Mouse (Mus musculus) R1 (cell line): ENCODE data around the gene Cyp26a1.

Experiments
- DNase-seq: peaks from one replicate; pipeline ENCODE4 v3.0.0-alpha.2; 2018; ENCODE audit warnings: low read depth, low spot score

Gene Cyp26a1

DNA sequence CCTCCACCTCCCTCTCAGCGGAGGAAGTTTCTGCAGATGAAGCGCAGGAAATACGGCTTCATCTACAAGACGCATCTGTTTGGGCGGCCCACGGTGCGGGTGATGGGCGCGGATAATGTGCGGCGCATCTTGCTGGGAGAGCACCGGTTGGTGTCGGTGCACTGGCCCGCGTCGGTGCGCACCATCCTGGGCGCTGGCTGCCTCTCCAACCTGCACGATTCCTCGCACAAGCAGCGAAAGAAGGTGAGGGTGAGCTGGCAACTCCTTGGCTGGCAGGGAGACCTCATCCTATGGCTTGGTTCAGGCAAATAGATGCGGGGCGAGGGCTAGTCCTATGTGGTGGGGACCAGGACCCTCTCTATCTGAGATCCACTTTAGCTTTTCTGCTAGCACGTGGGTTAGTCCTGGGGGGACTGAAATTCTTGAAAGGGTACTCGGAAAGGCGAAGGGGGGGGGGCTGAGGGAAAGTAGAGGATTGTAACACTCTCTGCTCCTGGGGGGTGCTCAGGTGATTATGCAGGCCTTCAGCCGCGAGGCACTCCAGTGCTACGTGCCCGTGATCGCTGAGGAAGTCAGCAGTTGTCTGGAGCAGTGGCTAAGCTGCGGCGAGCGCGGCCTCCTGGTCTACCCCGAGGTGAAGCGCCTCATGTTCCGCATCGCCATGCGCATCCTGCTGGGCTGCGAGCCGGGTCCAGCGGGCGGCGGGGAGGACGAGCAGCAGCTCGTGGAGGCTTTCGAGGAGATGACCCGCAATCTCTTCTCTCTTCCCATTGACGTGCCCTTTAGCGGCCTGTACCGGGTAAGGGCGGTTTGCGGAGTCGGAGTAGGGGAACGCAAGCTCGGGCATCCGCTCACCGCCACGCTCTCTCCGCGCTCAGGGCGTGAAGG lies 919 bp downstream of the Cyp26a1 start:
- peak; percentile 43 for DNase-seq

DNA sequence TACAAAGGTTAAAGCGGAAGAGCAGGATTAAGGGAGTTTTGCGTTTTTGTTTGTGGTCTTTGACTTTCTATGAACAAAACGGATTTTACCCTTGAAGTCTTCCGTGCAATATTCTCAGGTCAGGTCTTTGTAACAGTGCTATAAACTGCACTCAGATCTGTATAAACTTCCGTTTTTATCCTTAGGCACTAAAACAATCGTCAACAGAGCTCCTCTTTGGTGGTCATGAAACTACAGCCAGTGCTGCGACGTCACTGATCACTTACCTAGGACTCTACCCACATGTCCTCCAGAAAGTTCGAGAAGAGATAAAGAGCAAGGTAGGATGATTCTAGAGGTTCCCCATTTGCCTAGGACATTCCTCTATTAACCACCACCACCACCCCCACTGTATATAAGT lies 2.1 kb downstream of the Cyp26a1 start:
- no peak for DNase-seq

DNA sequence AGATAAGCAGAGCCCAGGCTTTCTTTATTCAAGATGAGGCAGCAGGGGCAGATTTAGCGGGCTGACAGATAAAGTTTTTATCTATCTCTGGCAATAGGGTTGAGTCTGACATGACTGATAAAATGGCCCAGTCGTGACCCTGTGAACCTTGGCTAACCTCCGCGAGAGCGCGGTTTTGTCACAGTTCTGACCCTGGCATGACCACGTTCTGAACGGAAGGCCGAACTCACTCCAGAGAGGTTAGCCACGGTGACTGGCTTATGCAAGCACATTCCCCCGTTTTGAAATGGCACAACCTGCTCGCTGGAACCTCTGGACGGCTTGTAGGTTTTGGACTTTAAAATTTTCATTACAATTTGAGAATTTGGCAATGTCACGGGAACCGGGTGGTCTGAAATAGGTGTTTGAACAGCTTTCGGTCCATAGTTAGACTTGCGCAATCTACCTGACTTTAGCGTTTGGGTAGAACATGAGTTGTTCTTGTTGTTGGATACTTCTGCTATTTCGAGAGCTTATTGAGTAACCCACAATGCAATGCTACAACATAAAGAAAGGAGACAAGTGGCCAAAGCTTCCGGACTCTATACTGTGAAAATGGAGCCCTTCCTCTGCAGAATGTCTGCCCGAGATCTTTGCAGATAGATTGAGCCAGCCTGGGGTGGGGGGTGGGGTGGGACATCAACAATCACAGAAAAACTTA lies 4.9 kb downstream of the Cyp26a1 start:
- no peak for DNase-seq

DNA sequence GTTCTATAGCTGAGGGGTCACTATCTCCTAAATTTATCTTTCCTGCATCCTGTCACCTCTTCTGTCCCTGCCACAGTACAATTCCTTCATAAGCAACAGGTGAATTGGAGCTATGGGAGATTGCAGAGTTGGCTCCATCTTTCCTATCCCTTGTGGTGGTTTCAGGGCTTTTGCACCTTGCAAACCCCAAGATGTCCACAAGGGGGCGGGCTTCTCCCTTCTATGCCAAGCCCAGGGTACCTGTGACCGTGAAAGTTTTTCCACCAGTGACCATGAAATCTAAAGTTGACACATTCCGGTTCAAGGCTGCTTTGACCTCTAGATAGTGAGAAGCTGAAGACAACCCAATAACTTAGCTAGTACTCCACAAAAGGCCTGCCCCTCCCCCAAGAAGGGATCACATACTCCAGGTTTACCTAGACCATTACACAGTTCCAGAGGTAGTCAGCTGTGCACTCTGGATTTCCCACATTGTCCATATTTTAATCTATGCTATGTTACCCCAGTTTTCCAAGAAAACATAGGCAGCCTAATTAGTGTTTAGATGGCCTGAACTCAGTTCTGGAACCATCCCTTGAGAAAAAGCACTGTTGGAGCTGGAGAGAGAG lies 6.4 kb downstream of the Cyp26a1 start:
- peak; percentile 73 for DNase-seq

DNA sequence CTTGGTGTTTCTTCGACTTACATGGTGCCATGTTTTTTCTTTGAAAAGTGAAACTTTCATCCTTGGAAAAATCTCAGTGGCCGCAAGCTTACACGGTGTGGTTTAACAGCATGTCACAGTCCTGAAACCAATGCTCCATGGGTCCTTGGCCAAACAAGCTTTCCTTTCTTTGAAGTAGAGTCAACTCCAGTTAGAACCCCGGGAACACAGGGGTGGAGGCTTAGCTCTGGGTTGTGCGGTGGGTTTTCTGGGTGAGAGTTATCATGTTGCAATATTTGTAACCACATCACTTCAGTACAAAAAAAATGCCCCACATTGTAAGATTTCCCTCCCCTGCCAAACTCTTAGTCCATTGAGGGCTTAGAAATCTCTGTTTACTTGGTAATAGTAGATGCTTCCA lies 8.1 kb downstream of the Cyp26a1 start:
- DNase-seq = no peak

DNA sequence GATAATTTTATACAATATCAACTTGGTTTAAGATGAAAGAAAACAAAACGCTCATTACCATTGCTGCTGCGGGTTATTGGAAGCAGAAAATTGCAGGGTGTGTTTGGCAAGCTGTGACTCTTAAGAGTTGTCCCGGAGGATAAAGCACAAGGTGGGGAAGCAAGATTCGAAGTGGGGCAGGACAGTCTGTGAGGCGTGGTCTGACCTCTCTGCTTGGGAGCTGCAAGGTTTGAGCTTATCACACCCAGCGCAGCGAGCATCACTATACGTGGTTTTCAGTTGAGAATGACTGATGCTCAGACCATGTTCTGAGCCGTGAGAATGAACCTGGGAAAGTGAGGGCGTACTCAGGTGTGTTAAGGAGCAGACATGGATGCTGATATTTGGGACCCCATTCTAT lies 17.1 kb downstream of the Cyp26a1 start:
- no peak for DNase-seq

DNA sequence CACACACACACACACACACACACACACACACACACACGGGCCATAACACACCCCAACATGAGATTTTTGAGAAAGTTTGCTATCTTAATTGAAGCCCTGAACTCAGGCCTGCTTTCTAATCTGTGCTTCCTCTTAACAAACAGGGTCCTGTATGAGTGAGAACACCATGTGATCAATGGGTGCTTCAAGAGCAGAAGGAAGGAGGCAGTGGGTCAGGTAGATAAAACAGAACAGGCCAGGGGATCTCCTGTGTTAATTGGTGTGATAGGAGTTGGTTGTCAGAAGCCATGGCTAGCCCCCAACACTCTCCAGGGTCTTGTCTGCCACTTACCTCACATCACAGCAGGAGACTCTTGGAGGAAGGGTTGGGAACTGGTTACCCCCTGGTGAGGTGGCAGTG lies 18.4 kb downstream of the Cyp26a1 start:
- DNase-seq = no peak

DNA sequence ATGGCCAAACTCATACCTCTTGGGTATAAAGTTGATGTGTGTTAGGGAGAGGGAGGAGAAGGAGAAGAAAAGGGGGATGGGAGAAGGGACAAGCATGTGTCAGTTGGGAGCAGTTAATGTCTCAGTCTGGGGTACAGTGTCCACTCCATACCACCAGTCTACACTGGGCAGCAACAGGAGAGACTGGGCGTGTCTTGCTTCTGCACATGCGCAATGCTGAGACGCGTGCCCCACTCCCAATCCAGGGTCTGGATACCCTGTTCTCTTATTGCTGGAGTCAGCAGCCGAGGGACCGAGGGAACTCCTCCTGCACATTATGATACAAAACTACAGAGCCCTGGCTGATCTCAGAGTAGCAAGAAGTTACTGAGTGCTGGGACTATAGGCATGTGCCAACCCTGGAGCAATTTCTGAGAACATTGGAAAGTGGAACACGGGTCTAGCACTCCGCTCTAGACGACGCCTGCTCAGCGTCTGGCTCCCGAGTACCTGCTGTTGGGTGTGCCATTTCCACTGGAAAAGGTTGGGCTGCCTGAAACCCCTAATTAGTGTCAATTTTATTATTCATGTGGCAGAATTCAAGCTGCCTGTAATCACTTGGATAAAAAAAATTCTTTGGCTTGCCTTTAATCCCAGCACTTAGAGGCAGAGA lies 19.1 kb downstream of the Cyp26a1 start:
- DNase-seq = no peak

DNA sequence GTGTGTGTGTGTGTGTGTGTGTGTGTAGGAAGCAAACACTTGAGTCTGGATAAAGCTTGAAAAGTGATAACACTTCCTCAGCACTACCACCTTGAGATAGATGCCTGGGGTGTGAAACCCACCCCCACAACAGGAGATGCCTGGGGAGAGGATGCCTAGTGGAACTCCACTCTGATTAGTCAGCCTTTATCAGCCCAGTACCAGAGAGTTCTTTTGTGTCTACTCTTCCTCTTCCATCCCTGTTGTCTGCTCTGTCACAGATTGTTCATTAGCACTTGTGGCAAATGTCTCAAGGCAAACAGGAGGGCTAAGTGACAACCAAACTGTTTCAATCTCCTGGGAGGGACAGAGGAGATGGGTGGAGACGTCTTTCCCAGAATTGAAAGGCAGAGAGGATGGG lies 21.6 kb downstream of the Cyp26a1 start:
- no peak for DNase-seq

DNA sequence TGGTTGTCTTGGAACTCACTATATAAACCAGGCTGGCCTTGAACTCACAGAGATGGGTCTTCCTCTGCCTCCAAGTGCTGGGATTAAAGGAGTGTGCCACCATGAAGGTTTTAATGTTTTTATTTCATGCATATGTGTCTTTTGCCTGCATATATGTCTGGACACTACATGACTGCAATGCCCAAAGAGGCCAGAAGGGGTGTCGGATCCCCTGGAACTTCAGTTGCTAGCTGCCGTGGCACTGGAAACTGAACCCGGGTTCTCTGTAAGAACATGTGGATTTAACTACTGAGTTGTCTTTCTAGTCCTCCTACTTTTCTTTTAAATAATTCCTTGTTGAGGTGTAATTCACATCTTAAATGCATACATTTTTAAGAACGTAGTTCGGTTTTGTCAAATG lies 27.0 kb downstream of the Cyp26a1 start:
- DNase-seq = peak; percentile 62

DNA sequence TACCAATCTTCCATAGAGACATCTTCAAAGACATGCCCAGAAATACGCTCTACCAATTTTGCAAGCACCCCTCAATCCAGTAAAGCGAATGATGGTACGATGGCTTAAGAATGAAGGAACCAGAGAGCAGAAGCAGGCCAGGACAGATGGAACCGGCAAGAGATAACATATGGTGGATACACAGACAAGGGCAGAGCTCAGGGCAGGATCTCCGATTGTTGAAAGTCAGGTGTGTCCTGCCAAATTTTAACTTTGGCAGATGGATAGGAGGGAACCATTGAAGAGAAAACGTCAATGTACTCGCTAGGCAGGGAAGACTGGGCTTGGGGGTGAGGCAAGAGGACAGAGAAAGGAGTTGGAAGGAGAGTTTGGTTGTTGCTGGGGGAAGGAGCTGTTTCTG lies 29.0 kb downstream of the Cyp26a1 start:
- DNase-seq = no peak

DNA sequence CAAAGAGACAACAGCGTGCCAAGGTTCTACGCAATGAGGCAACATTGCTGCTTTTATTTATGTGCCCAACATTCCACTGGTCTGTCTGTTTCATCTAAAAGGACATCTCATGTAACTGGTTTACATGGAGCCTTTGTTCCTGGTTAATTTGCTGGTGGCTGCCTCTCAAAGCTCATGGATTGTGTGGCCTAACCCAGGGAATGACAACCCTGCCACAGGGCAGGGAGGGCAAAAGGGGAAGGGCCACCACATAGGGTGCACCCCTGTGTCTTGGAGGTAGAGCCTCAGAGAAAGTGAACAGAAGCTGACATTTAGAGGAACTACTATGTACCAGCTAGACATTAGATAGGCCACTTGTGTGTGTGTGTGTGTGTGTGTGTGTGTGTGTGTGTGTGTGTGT lies 29.8 kb downstream of the Cyp26a1 start:
- no peak for DNase-seq

DNA sequence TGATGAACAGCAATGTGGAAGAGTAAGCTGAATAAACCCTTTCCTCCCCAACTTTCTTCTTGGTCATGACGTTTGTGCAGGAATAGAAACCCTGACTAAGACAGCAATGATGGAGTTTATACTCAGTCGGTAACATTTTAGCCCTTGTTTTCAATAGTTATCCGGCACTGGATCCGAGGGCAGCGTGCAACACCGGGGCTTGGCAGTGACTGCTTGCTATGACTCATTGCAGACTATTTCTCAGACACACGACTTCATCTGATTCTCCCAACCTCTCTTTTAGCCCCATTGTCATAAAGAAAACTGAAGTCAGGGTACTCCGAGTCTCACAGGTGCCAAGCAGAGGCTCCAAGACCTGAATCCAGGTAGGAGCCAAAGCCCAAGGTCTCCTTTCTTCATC lies 37.8 kb downstream of the Cyp26a1 start:
- DNase-seq = no peak

DNA sequence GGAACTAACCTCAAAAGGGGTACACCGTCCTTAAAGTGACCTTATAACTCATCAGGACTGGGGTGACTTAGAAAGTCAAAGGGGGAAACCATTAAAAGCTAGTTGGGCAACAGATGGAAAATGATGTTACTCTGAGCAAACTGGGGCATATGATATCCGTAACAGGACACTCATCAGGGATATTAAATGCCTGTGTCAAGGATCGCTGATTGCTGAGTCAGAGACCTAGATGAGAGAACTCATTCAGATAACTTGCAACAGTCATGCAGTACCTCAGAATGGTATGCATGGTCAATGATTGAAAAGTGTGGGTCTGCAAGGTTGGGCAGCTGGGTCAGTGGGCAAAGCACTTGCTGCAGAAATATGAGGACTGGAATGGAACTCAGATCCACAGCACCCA lies 41.0 kb downstream of the Cyp26a1 start:
- no peak for DNase-seq

DNA sequence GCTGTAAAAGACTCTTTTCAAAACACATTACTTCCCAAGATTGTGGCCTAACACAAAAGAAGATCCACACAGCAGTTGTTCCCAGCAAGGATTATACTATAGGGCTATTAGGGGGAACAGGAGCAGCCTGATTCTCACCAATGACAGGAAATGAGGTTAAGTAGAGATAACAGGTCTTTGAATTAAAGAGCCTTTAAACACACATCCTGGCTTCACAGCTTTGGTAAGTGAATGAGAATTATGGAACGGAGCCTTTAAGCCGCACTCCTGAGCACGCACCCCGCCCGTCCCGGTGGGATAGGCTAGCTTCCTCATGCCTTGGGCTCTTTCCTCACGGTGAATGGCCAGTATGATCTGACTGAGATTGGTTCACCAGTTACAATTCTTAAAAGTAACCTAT lies 42.4 kb downstream of the Cyp26a1 start:
- DNase-seq = peak; percentile 7
